13 mouse cellular contexts compared by ENCODE assay signal in genomic region chr3:78932975-78933374, GRCm38 (mm10).
"Had no signal": no experiment of that assay in that cellular context is flagged by ENCODE, and none has a peak within 500 bp of the region (broad histone marks: within the 10 kb centered on the region; RNA-seq: fewer than 3 reads in every experiment).

No protein-coding gene starts in this region.

- ATAC-seq: intestine, embryonic 15.5 days had no signal

- H3K4me3 ChIP-seq: intestine, embryonic 15.5 days; limb, embryonic 10.5 days; midbrain, embryonic 10.5 days; neural tube, embryonic 13.5 days had no signal

- H3K4me1 ChIP-seq: intestine, embryonic 15.5 days; limb, embryonic 10.5 days; midbrain, embryonic 10.5 days; neural tube, embryonic 13.5 days had no signal

- H3K36me3 ChIP-seq: intestine, embryonic 15.5 days; limb, embryonic 10.5 days; midbrain, embryonic 10.5 days; neural tube, embryonic 13.5 days had no signal

- H3K9me3 ChIP-seq: intestine, embryonic 15.5 days; limb, embryonic 10.5 days; midbrain, embryonic 10.5 days; neural tube, embryonic 13.5 days had no signal

- H3K27ac ChIP-seq: intestine, embryonic 15.5 days; limb, embryonic 10.5 days; midbrain, embryonic 10.5 days; neural tube, embryonic 13.5 days had no signal

- H3K4me2 ChIP-seq: intestine, embryonic 15.5 days; liver, embryonic 11.5 days; neural tube, embryonic 13.5 days had no signal

- H3K9ac ChIP-seq: intestine, embryonic 15.5 days; neural tube, embryonic 13.5 days had no signal

- H3K27me3 ChIP-seq: intestine, embryonic 15.5 days; neural tube, embryonic 13.5 days had no signal

- DNase-seq: kidney, adult 18-20 months; kidney, postnatal 25 days; lung, postnatal 10 days; lung, postnatal 4 days; midbrain, embryonic 14.5 days; right cerebral cortex, postnatal 14 days; thymus, adult 18-20 months; thymus, postnatal 14 days had no signal
